Mouse (Mus musculus) testis, adult 2 months (tissue): Measurements from ENCODE around the gene Gpr19.

Experiments used
- CTCF ChIP-seq: fragments of 200-500 bp; IDR thresholded peaks from 2 replicates; pipeline ENCODE4 v1.5.1; 2012; ENCODE audit warnings: low read depth, mild to moderate bottlenecking, inconsistent platforms, low read length, moderate library complexity; ENCODE audit not compliant: control insufficient read depth, insufficient read depth, insufficient replicate concordance
- POLR2A ChIP-seq: fragments of 200-500 bp; IDR thresholded peaks from 2 replicates; pipeline ENCODE4 v1.6.1; 2012; ENCODE audit warnings: low read depth, mild to moderate bottlenecking, inconsistent platforms, low read length, moderate library complexity; ENCODE audit not compliant: control insufficient read depth

- TF ChIP-seq POLR2A (no peak), CTCF (no peak)
These were observed 50.0 kb downstream of the Gpr19 start for GRCm38 (mm10) chr6:134848197-134848890.
